Mouse (Mus musculus): ENCODE measurements around the gene St6gal2. TPM values are rescaled to one million over a fixed set of nuclear protein-coding genes. Genes with fewer than 3 reads are reported as not detected.

St6gal2 gene
- polyA plus RNA-seq, 1 experiment from 2014 or later, result 0.32 TPM

- Histone ChIP-seq H3K4me3 (ENCODE audit: low read length) (no peak overlapping the region), H3K4me2 (ENCODE audit: low read depth, low read length) (no peak overlapping the region), H3K4me1 (ENCODE audit: control insufficient read depth, insufficient read depth, low read length) (no peaks in the 10 kb centered on the region), H3K36me3 (ENCODE audit: control insufficient read depth, insufficient read depth, low read length) (no peaks in the 10 kb centered on the region), H3K9me3 (ENCODE audit: control insufficient read depth, low read length) (no peaks in the 10 kb centered on the region), H3K27ac (ENCODE audit: low read length) (no peak overlapping the region), H3K27me3 (replicated peaks; ENCODE audit: control insufficient read depth, insufficient read depth, low read length) (no peaks in the 10 kb centered on the region), H3K9ac (ENCODE audit: low read depth, low read length) (no peak overlapping the region)
- no peak for ATAC-seq
Measured at GRCm38 (mm10) chr17:55468963-55469362, 23.8 kb downstream of the St6gal2 start.

DNA sequence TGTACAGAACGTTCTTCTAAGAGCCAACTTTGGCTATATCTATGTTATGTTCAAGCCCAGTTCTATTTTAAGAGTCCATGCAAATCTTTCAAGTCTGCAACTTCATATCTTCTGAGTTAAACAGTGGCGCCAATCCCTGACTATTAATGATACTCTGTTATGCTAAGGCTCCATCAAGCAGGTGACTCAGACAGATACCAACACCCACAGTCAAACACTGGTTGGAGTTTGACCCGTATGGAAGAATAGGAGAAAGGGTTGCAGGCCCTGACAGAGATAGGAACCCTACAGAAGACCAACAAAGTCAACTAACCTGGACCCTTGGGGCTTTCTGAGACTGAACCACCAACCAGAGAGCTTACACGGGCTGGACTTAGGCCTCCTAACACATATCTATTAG is 30.8 kb downstream of the St6gal2 start:
- Histone ChIP-seq H3K4me2 (ENCODE audit: low read depth, low read length) (no peak overlapping the region), H3K36me3 (ENCODE audit: control insufficient read depth, insufficient read depth, low read length) (no peaks in the 10 kb centered on the region), H3K4me3 (ENCODE audit: low read length) (no peak overlapping the region), H3K4me1 (ENCODE audit: control insufficient read depth, insufficient read depth, low read length) (no peaks in the 10 kb centered on the region), H3K9ac (ENCODE audit: low read depth, low read length) (no peak overlapping the region), H3K27me3 (replicated peaks; ENCODE audit: control insufficient read depth, insufficient read depth, low read length) (no peaks in the 10 kb centered on the region), H3K27ac (ENCODE audit: low read length) (no peak overlapping the region), H3K9me3 (ENCODE audit: control insufficient read depth, low read length) (no peaks in the 10 kb centered on the region)
- 0 out of 2 replicates have a peak, but pooled peaks have one; percentile 48 for ATAC-seq
- 77% methylated on average over 4 of the region's 4 CpGs for whole genome bisulfite sequencing

- no peak for ATAC-seq
- H3K9me3 ChIP-seq (ENCODE audit: control insufficient read depth, low read length), result no peaks in the 10 kb centered on the region
- no peak overlapping the region for H3K9ac ChIP-seq (ENCODE audit: low read depth, low read length)
- H3K4me2 ChIP-seq (ENCODE audit: low read depth, low read length), result no peak overlapping the region
- H3K36me3 ChIP-seq (ENCODE audit: control insufficient read depth, insufficient read depth, low read length), result no peaks in the 10 kb centered on the region
- H3K27me3 ChIP-seq (replicated peaks; ENCODE audit: control insufficient read depth, insufficient read depth, low read length), result no peaks in the 10 kb centered on the region
- no peaks in the 10 kb centered on the region for H3K4me1 ChIP-seq (ENCODE audit: control insufficient read depth, insufficient read depth, low read length)
- H3K27ac ChIP-seq (ENCODE audit: low read length), result no peak overlapping the region
- no peak overlapping the region for H3K4me3 ChIP-seq (ENCODE audit: low read length)
Measured at GRCm38 (mm10) chr17:55477361-55477760, 32.2 kb downstream of the St6gal2 start.

- H3K36me3 ChIP-seq (ENCODE audit: control insufficient read depth, insufficient read depth, low read length), result no peaks in the 10 kb centered on the region
- no peak overlapping the region for H3K9ac ChIP-seq (ENCODE audit: low read depth, low read length)
- no peak overlapping the region for H3K27ac ChIP-seq (ENCODE audit: low read length)
- WGBS, result 72% methylated on average over 7 of the region's 7 CpGs
- no peaks in the 10 kb centered on the region for H3K4me1 ChIP-seq (ENCODE audit: control insufficient read depth, insufficient read depth, low read length)
- H3K9me3 ChIP-seq (ENCODE audit: control insufficient read depth, low read length), result no peaks in the 10 kb centered on the region
- no peak overlapping the region for H3K4me2 ChIP-seq (ENCODE audit: low read depth, low read length)
- H3K27me3 ChIP-seq (replicated peaks; ENCODE audit: control insufficient read depth, insufficient read depth, low read length), result no peaks in the 10 kb centered on the region
- no peak overlapping the region for H3K4me3 ChIP-seq (ENCODE audit: low read length)
- no peak for ATAC-seq
Measured at GRCm38 (mm10) chr17:55479367-55479766, 34.2 kb downstream of the St6gal2 start.

GRCm38 (mm10) chr17:55484108-55484870 is 39.1 kb downstream of the St6gal2 start:
- no peaks in the 10 kb centered on the region for H3K9me3 ChIP-seq (ENCODE audit: control insufficient read depth, low read length)
- H3K4me3 ChIP-seq (ENCODE audit: low read length), result no peak overlapping the region
- H3K4me2 ChIP-seq (ENCODE audit: low read depth, low read length), result no peak overlapping the region
- H3K36me3 ChIP-seq (ENCODE audit: control insufficient read depth, insufficient read depth, low read length), result no peaks in the 10 kb centered on the region
- WGBS, result 81% methylated on average over 7 of the region's 7 CpGs
- ATAC-seq, result no peak
- H3K9ac ChIP-seq (ENCODE audit: low read depth, low read length), result no peak overlapping the region
- no peaks in the 10 kb centered on the region for H3K27me3 ChIP-seq (replicated peaks; ENCODE audit: control insufficient read depth, insufficient read depth, low read length)
- H3K27ac ChIP-seq (ENCODE audit: low read length), result no peak overlapping the region
- H3K4me1 ChIP-seq (ENCODE audit: control insufficient read depth, insufficient read depth, low read length), result no peaks in the 10 kb centered on the region

DNA sequence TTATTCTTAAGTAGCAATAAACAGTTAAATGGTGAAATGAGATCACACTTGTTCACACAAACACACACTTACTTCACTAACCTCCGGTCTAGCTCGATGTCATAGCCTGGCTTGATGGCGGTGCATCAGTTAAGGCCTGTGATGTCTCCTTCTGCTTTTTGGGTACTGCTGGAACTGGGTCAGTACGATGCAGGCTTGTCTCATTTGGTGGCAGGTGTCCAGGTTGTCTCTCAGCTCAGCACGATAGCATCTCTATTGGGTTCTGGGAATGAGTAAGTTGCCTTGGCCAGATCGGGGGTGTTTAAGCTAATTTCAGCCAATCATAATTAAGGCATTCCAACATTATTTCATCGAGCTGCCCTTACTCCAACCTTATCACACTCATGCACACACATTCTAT is 86.7 kb downstream of the St6gal2 start:
- whole genome bisulfite sequencing, result 86% methylated on average over 7 of the region's 7 CpGs
- Histone ChIP-seq H3K4me1 (ENCODE audit: control insufficient read depth, insufficient read depth, low read length) (no peaks in the 10 kb centered on the region), H3K36me3 (ENCODE audit: control insufficient read depth, insufficient read depth, low read length) (no peaks in the 10 kb centered on the region), H3K27ac (ENCODE audit: low read length) (no peak overlapping the region), H3K9ac (ENCODE audit: low read depth, low read length) (no peak overlapping the region), H3K27me3 (replicated peaks; ENCODE audit: control insufficient read depth, insufficient read depth, low read length) (no peaks in the 10 kb centered on the region), H3K4me2 (ENCODE audit: low read depth, low read length) (no peak overlapping the region), H3K9me3 (ENCODE audit: control insufficient read depth, low read length) (no peaks in the 10 kb centered on the region), H3K4me3 (ENCODE audit: low read length) (no peak overlapping the region)
- ATAC-seq, result no peak

- WGBS, result 71% methylated on average over 1 of the region's 1 CpGs
- Histone ChIP-seq H3K4me2 (ENCODE audit: low read depth, low read length) (no peak overlapping the region), H3K27ac (ENCODE audit: low read length) (no peak overlapping the region), H3K9ac (ENCODE audit: low read depth, low read length) (no peak overlapping the region), H3K36me3 (ENCODE audit: control insufficient read depth, insufficient read depth, low read length) (no peaks in the 10 kb centered on the region), H3K4me1 (ENCODE audit: control insufficient read depth, insufficient read depth, low read length) (no peaks in the 10 kb centered on the region), H3K9me3 (ENCODE audit: control insufficient read depth, low read length) (no peaks in the 10 kb centered on the region), H3K4me3 (ENCODE audit: low read length) (no peak overlapping the region), H3K27me3 (replicated peaks; ENCODE audit: control insufficient read depth, insufficient read depth, low read length) (no peaks in the 10 kb centered on the region)
- ATAC-seq, result no peak
Measured at GRCm38 (mm10) chr17:55548476-55548875, 103.3 kb downstream of the St6gal2 start.

- H3K27me3 ChIP-seq (replicated peaks; ENCODE audit: control insufficient read depth, insufficient read depth, low read length), result no peaks in the 10 kb centered on the region
- no peaks in the 10 kb centered on the region for H3K36me3 ChIP-seq (ENCODE audit: control insufficient read depth, insufficient read depth, low read length)
- no peaks in the 10 kb centered on the region for H3K9me3 ChIP-seq (ENCODE audit: control insufficient read depth, low read length)
- 67% methylated on average over 2 of the region's 2 CpGs for WGBS
- no peaks in the 10 kb centered on the region for H3K4me1 ChIP-seq (ENCODE audit: control insufficient read depth, insufficient read depth, low read length)
- no peak overlapping the region for H3K4me3 ChIP-seq (ENCODE audit: low read length)
- no peak overlapping the region for H3K4me2 ChIP-seq (ENCODE audit: low read depth, low read length)
- no peak overlapping the region for H3K9ac ChIP-seq (ENCODE audit: low read depth, low read length)
- no peak for ATAC-seq
- H3K27ac ChIP-seq (ENCODE audit: low read length), result no peak overlapping the region
Measured at GRCm38 (mm10) chr17:55561774-55562173, 116.6 kb downstream of the St6gal2 start.

All from intestine, embryonic 16.5 days (tissue).